8 mouse cellular contexts compared by ENCODE assay signal in genomic region chr15:102517976-102518858, GRCm38 (mm10). TPM values are rescaled to one million over a fixed set of nuclear protein-coding genes. Genes with fewer than 3 reads are reported as not detected.
DNase-seq lines count a peak whose midpoint lies in the region; ATAC-seq lines count a peak whose summit lies in the region.

Tarbp2 (plus strand) TSS chr15:102518192.

- H3K4me3 ChIP-seq in hindbrain, embryonic 16.5 days (ENCODE audit: low read length): peak within 1 kb of the TSS; percentile 75
- peak within 1 kb of the TSS; percentile 80 for H3K4me3 ChIP-seq in macrophage (ENCODE audit: inconsistent target)

- DNase-seq in WW6 (ENCODE audit: low read depth, low spot score): peak; percentile 99
- DNase-seq in cerebellum, postnatal 4 days (ENCODE audit: low spot score in 2 of 2): peak; percentile 97 to 98
- peak; percentile 99 for DNase-seq in gastrocnemius, adult 18-20 months (ENCODE audit: low spot score)
- peak; percentile 99 to 100 for DNase-seq in left cerebral cortex, adult 18-20 months (ENCODE audit: low spot score in 2 of 2)
- peak; percentile 100 for DNase-seq in right cerebral cortex, adult 18-20 months
- peak; percentile 99 for DNase-seq in urinary bladder, postnatal 10 days (ENCODE audit: low spot score)

- H3K79me2 ChIP-seq in macrophage (ENCODE audit: inconsistent target): peaks cover 30% of the 10 kb centered on the region

- H3K27ac ChIP-seq in hindbrain, embryonic 16.5 days (ENCODE audit: low read depth, low read length): peak within 1 kb of the TSS; percentile 100
- H3K27ac ChIP-seq in macrophage: peak within 1 kb of the TSS; percentile 79

- ATAC-seq in hindbrain, embryonic 16.5 days: peak; percentile 93

- H3K9ac ChIP-seq in hindbrain, embryonic 16.5 days (ENCODE audit: low read depth, low read length): peak within 1 kb of the TSS; percentile 89

- peaks cover 29% of the 10 kb centered on the region for H3K4me1 ChIP-seq in hindbrain, embryonic 16.5 days (ENCODE audit: control insufficient read depth, insufficient read depth, low read depth, low read length)

- H3K4me2 ChIP-seq in hindbrain, embryonic 16.5 days (ENCODE audit: low read length): peak within 1 kb of the TSS; percentile 94

- peaks cover 10% of the 10 kb centered on the region; the same call in 1 of the 2 replicates for H3K36me3 ChIP-seq in hindbrain, embryonic 16.5 days (ENCODE audit: control insufficient read depth, insufficient read depth, low read length)
- peaks cover 13% of the 10 kb centered on the region; the same call in 1 of the 2 replicates for H3K36me3 ChIP-seq in macrophage (ENCODE audit: inconsistent target)

- no peaks in the 10 kb centered on the region for H3K27me3 ChIP-seq in hindbrain, embryonic 16.5 days (replicated peaks; ENCODE audit: control insufficient read depth, insufficient read depth, low read length)

- H3K9me3 ChIP-seq in hindbrain, embryonic 16.5 days (ENCODE audit: control insufficient read depth, low read length): no peaks in the 10 kb centered on the region

- 1% methylated on average over 58 of the region's 60 CpGs for WGBS in hindbrain, embryonic 16.5 days
- WGBS in macrophage (ENCODE audit: missing documents): under 1% methylated on average over 51 of the region's 60 CpGs

RNA-seq across cellular contexts. Expression of gene Tarbp2, which starts in this region (rescaled TPM):
- total RNA-seq in gastrocnemius, adult 18-20 months (2021): 10 to 100 TPM; 28.2 to 33.3 TPM
- polyA plus RNA-seq in hindbrain, embryonic 16.5 days (2015; fragmentation: Nextera tagmentation; extraction: Ambion mirVana): 104 and 109 TPM in 2 replicates
- total RNA-seq in left cerebral cortex, adult 18-20 months (2021): 10 to 100 TPM; 28.8 to 30.3 TPM
- 100 to 1,000 TPM in 6 of 26 experiments, 10 to 100 TPM in 20; 28.2 to 117 (median 78.1) TPM for total RNA-seq in macrophage (2018; cell fraction: chromatin; rRNA removed)
- total RNA-seq in macrophage (2018; cell fraction: cytosol; rRNA removed): 10 to 100 TPM; 16.6 to 35.0 (median 25.0) TPM
- total RNA-seq in macrophage (2018; cell fraction: nucleus; rRNA removed): 10 to 100 TPM; 32.4 to 69.6 (median 49.7) TPM
- 12.9 to 30.0 TPM (median 24.7 TPM) in 3 replicates for polyA plus RNA-seq in macrophage (2018)

Comparison
In these comparisons a context has a peak if more than half of its experiments do, and no peak if none do; other contexts are left out.
1. Peak in every context shown above with its lines: DNase-seq, ATAC-seq, H3K4me3 ChIP-seq and H3K27ac ChIP-seq.